Mouse (Mus musculus): ENCODE data around the gene Ccdc85b. TPM values are rescaled to one million over a fixed set of nuclear protein-coding genes. Genes with fewer than 3 reads are reported as not detected.
"Not testable (repeated sequence)": the region's sequence is repeated elsewhere in the genome, so short reads cannot be mapped to it uniquely, and the experiment has no call there.

Gene Ccdc85b
- polyA plus RNA-seq, 1 experiment from 2014 or later, result 4.8 TPM

GRCm38 (mm10) chr19:5418750-5419466 is 38.8 kb downstream of the Ccdc85b start:
- H3K36me3 ChIP-seq, result peaks cover 45% of the 10 kb centered on the region
- peaks cover 27% of the 10 kb centered on the region for H3K4me1 ChIP-seq
- no peak overlapping the region for H3K9ac ChIP-seq
- 76% methylated on average over 8 of the region's 8 CpGs for WGBS (ENCODE audit: insufficient replicate concordance)
- no peak overlapping the region for H3K4me2 ChIP-seq
- H3K27me3 ChIP-seq (replicated peaks), result no peaks in the 10 kb centered on the region
- no peak for ATAC-seq
- H3K4me3 ChIP-seq, result no peak overlapping the region
- H3K27ac ChIP-seq, result no peak overlapping the region
- H3K9me3 ChIP-seq (replicated peaks), result no peaks in the 10 kb centered on the region

DNA sequence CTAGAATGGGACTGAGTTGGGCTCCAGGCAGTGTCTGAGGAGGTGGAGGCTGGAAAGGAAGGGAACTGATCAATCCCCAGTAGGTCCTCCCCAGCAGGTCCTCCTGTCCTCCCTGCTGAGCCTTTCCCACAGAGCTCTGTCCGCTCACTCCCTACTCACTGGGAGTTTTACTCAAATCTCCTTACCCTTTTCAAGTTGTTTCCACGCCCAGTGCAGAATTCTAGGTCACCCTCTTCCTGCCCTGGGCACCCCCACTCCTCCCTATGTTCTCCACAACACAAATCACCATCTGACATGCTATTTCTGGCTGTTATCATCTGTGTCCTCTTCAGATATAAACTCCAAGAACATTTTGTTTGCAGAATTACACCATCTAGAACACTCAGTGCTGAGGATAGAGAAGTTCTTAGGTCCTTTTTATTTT is 43.1 kb downstream of the Ccdc85b start:
- 56% methylated on average over 2 of the region's 2 CpGs for WGBS (ENCODE audit: insufficient replicate concordance)
- Histone ChIP-seq H3K9me3 (replicated peaks) (no peaks in the 10 kb centered on the region), H3K9ac (no peak overlapping the region), H3K27ac (no peak overlapping the region), H3K27me3 (replicated peaks) (no peaks in the 10 kb centered on the region), H3K4me3 (no peak overlapping the region), H3K4me1 (peaks cover 8% of the 10 kb centered on the region; the same call in 1 of the 2 replicates), H3K36me3 (peaks cover 9% of the 10 kb centered on the region; the same call in 1 of the 2 replicates), H3K4me2 (no peak overlapping the region)
- no peak for ATAC-seq

DNA sequence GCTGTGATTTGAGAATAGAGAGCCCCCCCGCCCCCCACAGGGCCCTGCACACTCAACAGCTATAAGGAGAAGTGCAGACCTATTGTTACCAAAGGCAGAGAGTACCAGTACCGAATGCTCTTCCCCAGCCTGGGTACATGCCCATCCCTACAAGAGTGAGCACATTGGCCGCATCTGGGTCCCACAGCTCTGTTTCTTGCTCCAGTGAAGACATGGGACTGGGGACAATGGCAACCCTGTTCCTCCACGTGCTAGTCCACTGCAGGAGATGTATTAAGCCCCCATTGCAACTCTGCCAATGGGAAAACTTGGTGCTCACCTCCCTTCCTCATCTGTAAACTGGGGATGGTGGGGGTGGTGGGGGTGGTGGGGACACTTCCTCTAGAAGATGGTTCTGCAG is 43.9 kb downstream of the Ccdc85b start:
- whole genome bisulfite sequencing (ENCODE audit: insufficient replicate concordance), result 54% methylated on average over 4 of the region's 4 CpGs
- peaks cover 10% of the 10 kb centered on the region; the same call in 1 of the 2 replicates for H3K36me3 ChIP-seq

GRCm38 (mm10) chr19:5411961-5412360 is 45.7 kb downstream of the Ccdc85b start:
- H3K4me2 ChIP-seq, result no peak overlapping the region
- H3K27me3 ChIP-seq (replicated peaks), result no peaks in the 10 kb centered on the region
- H3K4me1 ChIP-seq, result peaks cover 21% of the 10 kb centered on the region
- no peak overlapping the region for H3K4me3 ChIP-seq
- H3K27ac ChIP-seq, result no peak overlapping the region
- WGBS (ENCODE audit: insufficient replicate concordance), result 74% methylated on average over 5 of the region's 5 CpGs
- 0 out of 2 replicates have a peak, but pooled peaks cover 7% of the 10 kb centered on the region for H3K36me3 ChIP-seq
- H3K9ac ChIP-seq, result no peak overlapping the region
- no peak for ATAC-seq
- no peaks in the 10 kb centered on the region for H3K9me3 ChIP-seq (replicated peaks)

More for the DNA sequence above, 43.9 kb downstream of the Ccdc85b start:
- no peaks in the 10 kb centered on the region for H3K27me3 ChIP-seq (replicated peaks)
- no peak overlapping the region for H3K27ac ChIP-seq
- peaks cover 11% of the 10 kb centered on the region; the same call in 1 of the 2 replicates for H3K4me1 ChIP-seq
- H3K9me3 ChIP-seq (replicated peaks), result no peaks in the 10 kb centered on the region
- H3K4me3 ChIP-seq, result no peak overlapping the region
- no peak for ATAC-seq
- no peak overlapping the region for H3K4me2 ChIP-seq
- no peak overlapping the region for H3K9ac ChIP-seq

DNA sequence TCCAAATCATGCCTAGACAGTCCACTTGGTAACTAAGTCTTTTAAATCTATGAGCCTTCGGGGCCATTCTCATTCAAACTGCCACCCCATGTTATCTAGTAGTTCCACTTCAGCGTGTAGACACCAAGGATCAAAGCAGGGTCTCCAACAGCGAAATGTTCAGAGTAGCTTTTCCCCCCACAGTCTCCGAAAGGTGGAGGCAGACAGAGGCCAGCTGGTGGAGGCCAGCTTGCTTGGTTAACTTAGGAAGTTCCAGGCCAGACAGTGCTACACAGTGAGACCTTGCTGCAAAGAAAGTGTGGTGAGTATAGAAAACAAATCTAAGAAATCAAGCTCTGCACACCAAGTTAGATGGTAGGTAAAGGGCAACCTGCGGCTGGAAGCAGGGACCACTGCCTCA is 47.1 kb downstream of the Ccdc85b start:
- Histone ChIP-seq H3K4me1 (peaks cover 25% of the 10 kb centered on the region), H3K27me3 (replicated peaks) (no peaks in the 10 kb centered on the region), H3K4me2 (no peak overlapping the region), H3K4me3 (no peak overlapping the region), H3K9me3 (replicated peaks) (no peaks in the 10 kb centered on the region), H3K36me3 (0 out of 2 replicates have a peak, but pooled peaks cover 7% of the 10 kb centered on the region), H3K9ac (no peak overlapping the region), H3K27ac (no peak overlapping the region)
- 80% methylated on average over 5 of the region's 5 CpGs for WGBS (ENCODE audit: insufficient replicate concordance)
- ATAC-seq, result no peak

GRCm38 (mm10) chr19:5409068-5409467 is 48.6 kb downstream of the Ccdc85b start:
- Histone ChIP-seq H3K4me3 (no peak overlapping the region), H3K9me3 (replicated peaks) (no peaks in the 10 kb centered on the region), H3K4me2 (no peak overlapping the region), H3K9ac (no peak overlapping the region), H3K4me1 (peaks cover 22% of the 10 kb centered on the region), H3K36me3 (0 out of 2 replicates have a peak, but pooled peaks cover 7% of the 10 kb centered on the region), H3K27ac (peak overlapping the region; percentile 20; the same call in 1 of the 2 replicates), H3K27me3 (replicated peaks) (no peaks in the 10 kb centered on the region)
- ATAC-seq, result no peak
- 69% methylated on average over 5 of the region's 5 CpGs for WGBS (ENCODE audit: insufficient replicate concordance)

- no peak for ATAC-seq
- Histone ChIP-seq H3K27me3 (replicated peaks) (no peaks in the 10 kb centered on the region), H3K9me3 (replicated peaks) (no peaks in the 10 kb centered on the region), H3K9ac (peak overlapping the region; percentile 90), H3K36me3 (0 out of 2 replicates have a peak, but pooled peaks cover 7% of the 10 kb centered on the region), H3K4me2 (peak overlapping the region; percentile 78), H3K4me3 (peak overlapping the region; percentile 75), H3K27ac (peak overlapping the region; percentile 52), H3K4me1 (peaks cover 22% of the 10 kb centered on the region)
- WGBS (ENCODE audit: insufficient replicate concordance), result 80% methylated on average over 13 of the region's 13 CpGs
These were observed 49.4 kb downstream of the Ccdc85b start for GRCm38 (mm10) chr19:5408057-5409001.

DNA sequence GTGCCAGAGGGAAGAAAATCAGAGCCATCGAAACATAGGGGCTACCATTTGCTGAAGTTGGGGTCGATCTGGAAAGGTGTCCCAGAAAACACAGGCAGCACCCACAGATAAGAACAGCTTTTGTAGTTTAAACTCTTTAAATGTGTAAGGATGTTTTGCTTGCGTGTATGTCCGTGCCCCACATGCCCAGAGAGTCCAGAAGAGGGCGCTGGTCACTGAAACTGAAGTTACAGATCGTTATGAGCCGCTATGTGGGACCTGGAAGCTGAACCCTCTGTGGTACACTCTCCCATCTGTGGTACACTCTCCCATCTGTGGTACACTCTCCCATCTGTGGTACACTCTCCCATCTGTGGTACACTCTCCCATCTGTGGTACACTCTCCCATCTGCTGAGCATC is 50.6 kb downstream of the Ccdc85b start:
- peaks cover 22% of the 10 kb centered on the region for H3K4me1 ChIP-seq
- H3K9ac ChIP-seq, result peak overlapping the region; percentile 90
- H3K9me3 ChIP-seq (replicated peaks), result no peaks in the 10 kb centered on the region
- H3K27me3 ChIP-seq (replicated peaks), result no peaks in the 10 kb centered on the region
- peak overlapping the region; percentile 75 for H3K4me3 ChIP-seq
- WGBS (ENCODE audit: insufficient replicate concordance), result 7% methylated on average over 7 of the region's 7 CpGs
- peak overlapping the region; percentile 98 for H3K27ac ChIP-seq
- ATAC-seq, result peak; percentile 78
- H3K36me3 ChIP-seq, result 0 out of 2 replicates have a peak, but pooled peaks cover 7% of the 10 kb centered on the region
- H3K4me2 ChIP-seq, result peak overlapping the region; percentile 78

- peak overlapping the region; percentile 78 for H3K4me2 ChIP-seq
- 13% methylated on average over 24 of the region's 25 CpGs for WGBS (ENCODE audit: insufficient replicate concordance)
- H3K9ac ChIP-seq, result peak overlapping the region; percentile 90
- H3K27ac ChIP-seq, result peak overlapping the region; percentile 98
- H3K27me3 ChIP-seq (replicated peaks); H3K36me3 ChIP-seq; H3K9me3 ChIP-seq (replicated peaks): not testable (repeated sequence)
- peak overlapping the region; percentile 75 for H3K4me3 ChIP-seq
- peak; percentile 80 for ATAC-seq
- H3K4me1 ChIP-seq, result peaks cover 22% of the 10 kb centered on the region
These were observed 51.1 kb downstream of the Ccdc85b start for GRCm38 (mm10) chr19:5406531-5407126.

- no peak; the same call in 1 of the 2 replicates for ATAC-seq
- peak overlapping the region; percentile 78 for H3K27ac ChIP-seq
- H3K27me3 ChIP-seq (replicated peaks), result no peaks in the 10 kb centered on the region
- peaks cover 22% of the 10 kb centered on the region for H3K4me1 ChIP-seq
- peak overlapping the region; percentile 68 for H3K4me2 ChIP-seq
- 18% methylated on average over 7 of the region's 7 CpGs for WGBS (ENCODE audit: insufficient replicate concordance)
- peak overlapping the region; percentile 73 for H3K9ac ChIP-seq
- 0 out of 2 replicates have a peak, but pooled peaks cover 7% of the 10 kb centered on the region for H3K36me3 ChIP-seq
- H3K9me3 ChIP-seq (replicated peaks), result no peaks in the 10 kb centered on the region
- peak overlapping the region; percentile 59 for H3K4me3 ChIP-seq
These were observed 51.8 kb downstream of the Ccdc85b start for GRCm38 (mm10) chr19:5405924-5406323.
